Mouse (Mus musculus) brain, embryonic 14.5 days (tissue): ENCODE results near the gene Cd19.

Experiments used
- CTCF ChIP-seq: fragments of 200-500 bp; IDR thresholded peaks from 2 replicates; pipeline ENCODE4 v1.5.1; 2012; ENCODE audit warnings: inconsistent platforms, mild to moderate bottlenecking, moderate library complexity, borderline replicate concordance; ENCODE audit not compliant: insufficient read depth, insufficient read length; ENCODE audit errors: extremely low read depth
- POLR2A ChIP-seq: fragments of 200-500 bp; IDR thresholded peaks from 2 replicates; pipeline ENCODE4 v1.6.1; 2012; ENCODE audit warnings: mild to moderate bottlenecking, inconsistent platforms, borderline replicate concordance; ENCODE audit not compliant: poor library complexity, insufficient read depth, insufficient read length, severe bottlenecking; ENCODE audit errors: extremely low read depth

GRCm38 (mm10) chr7:126417045-126417444 is 2.4 kb upstream of the Cd19 start:
- no peak for TF ChIP-seq CTCF
- no peak for TF ChIP-seq POLR2A
